Mouse (Mus musculus) adrenal gland, adult 8-10 months (tissue): ENCODE data around the gene Glg1. TPM values are rescaled to one million over a fixed set of nuclear protein-coding genes. Genes with fewer than 3 reads are reported as not detected.
"Not testable (repeated sequence)": the region's sequence is repeated elsewhere in the genome, so short reads cannot be mapped to it uniquely, and the experiment has no call there.

ENCODE experiments used
- DNase-seq: peaks from one replicate; pipeline ENCODE4 v3.0.0; 2022
- total RNA-seq, 4 experiments: library from RNA; stranded (reverse); gene quantifications; 2 replicates each; pipeline ENCODE4 v1.2.4; 2022

Glg1 gene
- total RNA-seq, result 100 to 1,000 TPM; 134 to 184 (median 162) TPM

DNA sequence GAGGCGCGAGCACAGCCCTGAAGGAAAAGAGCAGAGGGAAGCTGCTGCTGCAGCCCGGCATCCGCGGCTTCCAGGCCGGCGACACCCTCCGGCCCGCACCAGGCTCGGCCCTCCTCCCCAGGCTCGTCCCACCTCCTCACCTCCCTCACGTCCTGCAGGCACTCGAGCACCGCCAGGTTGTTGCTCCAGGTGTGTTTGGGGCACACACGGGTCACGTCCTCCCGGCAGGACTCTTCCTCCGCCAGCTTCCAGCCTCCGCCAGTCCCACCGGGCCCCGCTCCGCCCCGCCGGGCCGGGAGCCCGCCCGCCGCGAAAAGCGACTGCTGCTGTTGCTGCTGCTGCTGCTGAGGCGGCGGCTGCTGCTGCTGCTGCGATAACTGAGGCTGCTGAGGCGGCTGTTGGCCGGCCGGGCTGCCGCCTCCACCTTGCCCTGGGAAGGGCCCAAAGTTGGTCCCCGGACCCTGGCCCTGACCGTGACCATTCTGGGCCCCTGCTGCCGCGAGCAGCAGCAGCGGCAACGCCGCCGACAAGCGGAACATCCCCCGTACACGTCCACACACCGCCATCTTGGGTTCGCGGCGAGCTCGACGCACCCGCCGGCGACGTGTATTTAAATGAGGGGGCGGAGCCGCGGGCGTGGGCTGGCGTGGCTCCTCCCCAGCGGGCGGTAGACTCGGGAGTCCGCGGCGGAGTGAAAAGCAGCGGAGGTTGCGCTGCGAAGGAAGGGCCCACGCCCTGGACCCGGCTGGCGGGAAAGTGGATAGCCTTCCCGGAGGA is at the start of gene Glg1:
Glg1 (minus strand) TSS at position 586 of the 777 bp plus-strand sequence.
- DNase-seq, result peak; percentile 88

DNA sequence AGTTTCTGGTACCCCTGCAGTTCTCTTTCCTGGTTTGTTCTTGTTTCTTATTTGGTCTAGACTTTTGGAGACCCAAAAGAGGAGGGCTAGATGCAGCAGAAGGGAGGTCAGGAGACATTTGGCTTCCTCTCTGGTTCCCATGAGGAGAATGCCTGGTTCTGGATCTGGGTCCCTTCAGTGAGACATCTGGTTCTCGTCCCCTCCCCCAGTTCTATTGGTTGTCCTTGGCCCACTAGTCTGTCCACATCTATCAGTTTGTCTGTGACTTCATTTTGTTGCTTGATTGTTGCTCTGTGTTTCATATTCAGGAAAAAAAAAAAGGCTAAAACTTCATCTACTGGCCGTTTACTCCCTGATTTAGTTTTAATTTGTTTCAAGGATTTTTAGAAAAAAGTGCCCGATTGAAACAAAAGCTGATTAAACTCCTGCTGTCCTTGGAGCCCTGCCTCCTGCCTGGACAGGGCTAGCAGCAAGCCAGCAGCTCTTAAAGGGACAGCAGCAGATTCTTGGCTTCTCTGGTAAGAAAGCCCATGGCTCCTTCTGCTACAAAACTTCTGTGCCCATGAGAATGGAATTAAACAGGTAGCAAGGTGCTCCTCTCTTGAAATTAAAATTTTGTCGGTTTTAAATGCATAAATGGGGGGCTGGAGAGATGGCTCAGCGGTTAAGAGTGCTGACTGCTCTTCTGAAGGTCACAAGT is 46.2 kb upstream of the Glg1 start:
- peak; percentile 56 for DNase-seq

DNA sequence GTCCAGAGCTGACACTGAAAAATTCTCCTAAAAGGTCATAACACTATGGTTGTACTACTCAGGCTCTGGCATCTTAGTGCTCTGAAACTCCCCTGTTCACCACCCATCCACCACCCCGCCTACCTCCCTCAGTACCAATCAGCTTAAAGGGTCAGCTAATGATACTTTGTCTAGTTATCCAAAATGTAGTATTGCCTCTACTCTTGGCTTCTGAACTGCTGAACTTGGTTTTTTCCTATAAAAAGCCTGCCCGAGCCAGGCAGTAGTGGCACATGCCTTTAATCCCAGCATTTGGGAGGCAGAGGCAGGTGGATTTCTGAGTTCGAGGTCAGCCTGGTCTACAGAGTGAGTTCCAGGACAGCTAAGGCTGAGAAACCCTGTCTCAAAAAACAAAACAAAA is 45.3 kb upstream of the Glg1 start:
- no peak for DNase-seq

DNA sequence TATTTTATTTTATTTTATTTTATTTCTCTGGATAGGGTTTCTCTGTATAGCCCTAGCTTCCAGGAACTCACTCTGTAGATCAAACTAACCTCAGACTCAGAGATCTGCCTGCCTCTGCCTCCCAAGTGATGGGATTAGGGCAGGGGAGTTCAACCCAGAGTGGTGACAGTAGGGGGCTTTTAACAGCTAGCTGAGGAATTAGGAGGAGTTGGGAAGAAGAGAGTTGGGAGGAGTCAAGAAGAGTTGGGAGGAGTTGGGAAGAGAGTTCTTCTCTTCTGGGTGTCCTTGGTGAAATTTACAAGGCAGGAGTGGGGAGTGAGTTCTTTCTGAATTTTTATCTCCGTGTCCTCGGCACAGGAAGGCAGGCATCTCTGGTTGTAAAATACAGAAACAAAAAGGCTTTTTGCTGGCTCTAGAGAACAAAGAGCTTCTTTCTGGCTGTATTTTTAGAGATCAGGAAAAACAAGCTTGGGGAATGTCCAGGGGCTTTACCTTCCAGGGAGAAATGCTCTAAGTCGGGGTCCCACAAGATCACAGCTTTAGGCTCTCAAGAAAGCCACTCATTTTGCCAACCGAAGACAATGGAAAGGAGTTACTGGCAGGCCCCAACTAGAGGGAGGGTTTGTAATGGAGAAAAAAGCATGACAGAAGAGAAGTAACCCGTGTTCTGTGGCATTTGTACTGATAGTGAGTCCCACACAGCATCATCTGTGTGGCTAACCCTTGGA is 44.2 kb upstream of the Glg1 start:
- not testable (repeated sequence) for DNase-seq

DNA sequence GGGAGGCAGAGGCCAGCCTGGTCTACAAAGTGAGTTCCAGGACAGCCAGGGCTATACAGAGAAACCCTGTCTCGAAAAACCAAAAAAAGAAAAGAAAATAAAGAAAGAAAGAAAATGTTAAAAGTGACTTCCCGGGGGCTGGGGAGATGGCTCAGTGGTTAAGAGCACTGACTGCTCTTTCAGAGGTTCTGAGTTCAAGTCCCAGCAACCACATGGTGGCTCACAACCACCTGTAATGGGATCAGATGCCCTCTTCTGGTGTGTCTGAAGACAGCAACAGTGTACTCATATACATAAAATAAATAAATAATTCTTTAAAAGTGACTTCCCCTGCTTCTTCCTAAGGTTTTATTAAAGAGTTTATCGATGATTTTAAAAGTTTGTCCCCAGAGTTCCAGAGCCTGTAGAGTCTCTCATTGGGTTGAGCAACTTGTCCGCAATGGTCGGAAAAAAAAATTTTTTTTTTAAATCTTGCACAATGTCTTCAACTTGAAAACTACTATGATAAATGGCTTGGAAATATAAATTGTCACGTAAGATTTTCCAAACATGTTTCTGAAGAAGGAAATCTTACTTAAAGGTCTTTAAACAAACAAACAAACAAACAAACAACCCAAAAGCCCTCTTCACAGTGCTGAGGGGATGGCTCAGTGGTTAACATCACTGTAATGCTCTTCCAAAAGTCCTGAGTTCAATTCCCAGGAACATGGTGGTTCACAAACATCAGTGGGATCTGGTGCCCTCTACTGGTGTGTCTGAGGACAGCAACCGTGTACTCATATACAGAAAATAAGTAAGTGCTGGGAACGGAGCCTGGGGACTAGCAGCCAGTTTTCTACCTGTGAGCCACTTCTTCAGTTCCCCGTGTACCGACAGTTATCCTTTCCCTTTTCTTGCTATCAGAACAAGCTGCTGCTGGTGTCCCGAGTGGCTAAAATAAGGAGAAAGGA is 41.9 kb upstream of the Glg1 start:
- DNase-seq, result no peak

DNA sequence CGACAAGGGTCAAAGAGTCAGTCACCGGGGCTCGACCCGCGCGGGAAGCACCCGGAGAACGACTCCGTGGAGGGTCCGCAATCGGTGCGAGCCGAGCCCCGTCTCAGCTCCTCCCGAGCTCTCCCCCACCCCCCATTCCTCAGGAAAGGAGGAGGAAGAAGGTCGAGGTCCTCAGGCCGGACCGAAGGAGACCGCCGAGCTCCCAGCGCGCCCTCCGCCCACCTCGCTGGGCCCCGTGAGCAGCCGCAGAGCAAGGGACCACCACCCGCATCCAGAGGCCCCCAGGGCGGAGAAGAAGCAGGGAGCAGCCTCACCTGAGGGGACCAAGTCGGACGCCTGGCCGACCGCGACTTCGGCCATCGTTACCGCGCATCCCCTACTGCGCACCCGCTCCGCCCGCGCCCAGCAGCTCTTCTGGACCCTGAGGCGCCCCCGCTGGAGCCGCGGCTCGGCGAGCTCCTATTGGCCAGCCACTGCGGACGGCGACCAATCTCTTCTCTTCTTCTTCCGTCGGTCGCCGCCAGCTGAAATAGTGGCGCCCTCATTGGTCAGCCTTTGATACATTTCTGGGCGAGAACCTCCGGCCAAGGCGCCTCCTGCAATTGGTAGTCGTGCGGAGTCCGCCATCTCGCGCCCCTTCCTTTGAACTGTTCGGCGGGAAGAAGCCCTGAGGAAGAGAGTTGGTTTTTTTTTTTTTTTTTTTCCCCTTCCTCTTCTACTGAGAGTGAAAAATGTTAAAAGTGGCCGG is 41.0 kb upstream of the Glg1 start, which contains the start of gene Rfwd3:
Rfwd3 (minus strand) TSS at position 402 of the 748 bp plus-strand sequence.
- DNase-seq, result peak; percentile 97

DNA sequence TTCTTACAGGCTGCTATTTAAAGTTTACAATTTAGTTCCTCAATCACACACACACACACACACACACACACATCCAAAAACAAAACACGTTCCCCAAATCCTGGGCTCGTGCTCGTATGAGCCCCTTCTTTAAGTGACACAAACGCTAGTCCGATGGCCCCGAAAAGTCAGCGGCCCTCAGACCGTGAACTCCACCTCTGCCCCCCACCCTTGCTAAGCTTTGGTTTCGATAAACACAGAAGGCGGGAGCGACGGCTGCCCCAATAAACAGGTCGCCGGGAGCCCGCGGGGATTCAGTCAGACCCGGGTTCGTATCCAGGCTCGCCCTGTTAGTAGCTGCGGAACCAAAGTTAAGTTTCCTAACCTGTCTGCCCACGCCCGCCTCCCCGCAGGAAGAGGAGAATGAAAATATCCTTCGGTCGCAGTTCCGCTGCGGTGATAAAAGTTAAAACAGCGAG is 40.4 kb upstream of the Glg1 start:
- peak; percentile 34 for DNase-seq

DNA sequence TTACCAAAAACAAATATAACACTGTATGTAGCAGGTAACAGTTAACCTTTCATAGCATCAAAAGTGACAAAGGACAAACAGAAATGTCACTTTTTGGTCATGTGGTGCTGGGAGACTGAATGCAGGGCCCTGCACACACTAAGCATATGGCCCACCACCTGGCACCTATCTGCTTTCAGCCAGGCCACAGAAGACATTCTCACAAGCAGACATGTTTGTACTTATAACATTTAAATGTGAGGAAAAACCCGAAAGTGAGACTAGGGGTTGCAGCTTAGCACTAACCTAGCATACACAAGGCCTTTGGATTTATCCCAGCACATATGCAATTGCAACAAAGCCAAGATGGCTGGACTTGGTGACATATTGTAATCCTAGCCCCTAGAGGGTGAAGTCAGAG is 39.0 kb upstream of the Glg1 start:
- DNase-seq, result no peak

DNA sequence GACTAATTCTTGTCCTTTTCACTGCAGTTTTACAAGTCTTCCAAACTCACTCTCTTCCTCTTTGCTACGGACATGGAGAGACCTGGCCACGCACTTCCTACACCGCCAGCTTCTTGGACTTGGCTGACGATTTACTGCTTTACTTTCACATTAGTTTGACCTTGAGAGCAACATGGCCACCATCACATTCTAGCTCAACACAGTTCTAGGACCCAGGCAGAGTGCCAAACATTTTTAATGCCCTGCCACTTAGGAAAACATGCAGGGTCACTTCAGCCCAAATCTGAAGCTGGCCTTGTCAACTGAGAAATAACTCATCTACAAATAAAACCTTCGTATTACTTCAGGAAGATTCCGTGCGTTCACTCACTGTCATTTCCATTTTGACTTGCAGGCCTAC is 32.7 kb upstream of the Glg1 start:
- peak; percentile 89 for DNase-seq

DNA sequence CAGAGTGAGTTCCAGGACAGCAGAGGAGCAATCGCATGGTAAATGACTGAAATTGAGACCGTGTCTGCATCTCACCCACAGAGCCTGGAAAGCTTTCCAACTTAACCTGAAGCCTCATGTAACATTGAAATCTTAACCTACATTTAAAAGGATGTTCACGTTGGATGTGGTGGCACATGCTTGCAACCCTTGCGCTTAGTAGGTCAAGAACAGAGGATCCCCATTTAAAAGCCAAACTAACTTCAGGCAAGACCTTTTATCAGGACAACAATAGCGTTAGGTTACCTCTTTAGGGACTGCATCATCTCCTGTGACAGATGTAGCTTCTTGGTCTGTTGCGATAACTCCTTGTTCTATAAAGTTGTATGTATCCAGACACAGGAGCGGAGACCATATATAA is 31.6 kb upstream of the Glg1 start:
- no peak for DNase-seq

DNA sequence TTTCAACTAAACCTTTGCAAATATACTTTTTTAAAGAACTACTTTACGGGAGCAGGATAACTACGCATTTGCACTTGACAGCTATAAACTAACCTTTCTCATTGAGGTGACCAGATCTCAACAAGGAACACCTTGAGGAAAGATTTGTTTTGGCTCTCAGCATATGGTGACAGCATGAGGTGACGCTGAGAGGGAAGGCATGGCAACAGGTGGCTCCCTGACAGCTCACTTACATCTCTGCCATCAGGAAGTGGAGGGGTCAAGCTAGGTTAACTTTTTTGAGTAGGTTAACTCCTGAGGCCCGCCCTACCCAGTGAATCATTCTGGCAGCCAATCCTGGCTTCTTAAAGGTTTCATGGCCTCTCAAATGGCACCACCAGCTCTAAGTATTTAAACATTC is 26.6 kb upstream of the Glg1 start:
- no peak for DNase-seq

DNA sequence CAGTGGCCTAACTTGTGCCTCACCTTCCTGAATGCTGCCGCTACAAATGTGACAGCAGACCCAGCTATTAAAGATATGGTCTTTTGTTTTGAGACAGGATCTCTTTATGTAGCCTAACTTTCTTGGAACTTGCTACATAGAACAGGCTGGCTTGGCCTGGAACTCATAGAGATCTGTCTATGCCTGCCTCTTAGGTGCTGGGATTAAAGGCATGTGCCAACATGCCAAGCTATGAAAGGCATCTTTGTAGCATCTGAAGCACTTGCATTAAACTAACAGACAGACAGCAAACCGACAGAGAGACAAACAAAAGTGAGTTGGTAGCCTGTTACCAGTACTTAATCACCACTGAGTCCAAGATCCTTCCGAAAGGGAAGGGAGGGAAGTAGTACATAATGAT is 23.1 kb upstream of the Glg1 start:
- no peak for DNase-seq

DNA sequence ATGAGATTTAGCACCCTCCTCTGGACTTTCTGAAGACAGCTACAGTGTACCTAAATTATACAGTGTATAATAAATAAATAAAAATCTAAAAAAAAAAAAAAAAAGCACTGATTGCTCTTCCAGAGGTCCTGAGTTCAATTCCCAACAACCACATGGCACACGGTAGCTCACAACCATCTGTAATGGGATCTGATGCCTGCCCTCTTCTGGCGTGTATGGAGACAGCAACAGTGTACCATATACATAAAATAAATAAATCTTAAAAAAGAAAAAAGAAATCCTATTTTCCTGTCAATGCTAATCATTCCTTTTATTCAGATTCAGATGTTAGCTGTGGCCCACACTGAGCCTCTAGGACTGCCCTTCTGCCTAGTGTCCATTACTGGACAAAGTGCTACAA is 9.3 kb upstream of the Glg1 start:
- DNase-seq, result no peak

DNA sequence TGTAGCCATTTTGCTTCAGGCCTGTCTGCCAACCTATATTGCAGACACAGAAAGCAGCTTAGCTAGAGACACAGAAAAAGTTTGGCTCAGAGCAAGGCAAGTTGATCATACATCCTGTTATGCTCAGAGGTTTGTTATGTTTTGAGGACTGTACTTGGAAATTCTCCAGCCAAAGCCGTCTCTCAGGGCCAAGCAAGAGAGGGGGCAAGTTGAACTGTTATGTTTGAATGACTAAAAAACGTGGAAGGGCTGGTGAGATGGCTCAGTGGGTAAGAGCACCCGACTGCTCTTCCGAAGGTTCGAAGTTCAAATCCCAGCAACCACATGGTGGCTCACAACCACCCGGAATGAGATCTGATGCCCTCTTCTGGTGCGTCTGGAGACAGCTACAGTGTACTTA is 7.1 kb upstream of the Glg1 start:
- DNase-seq, result not testable (repeated sequence)

DNA sequence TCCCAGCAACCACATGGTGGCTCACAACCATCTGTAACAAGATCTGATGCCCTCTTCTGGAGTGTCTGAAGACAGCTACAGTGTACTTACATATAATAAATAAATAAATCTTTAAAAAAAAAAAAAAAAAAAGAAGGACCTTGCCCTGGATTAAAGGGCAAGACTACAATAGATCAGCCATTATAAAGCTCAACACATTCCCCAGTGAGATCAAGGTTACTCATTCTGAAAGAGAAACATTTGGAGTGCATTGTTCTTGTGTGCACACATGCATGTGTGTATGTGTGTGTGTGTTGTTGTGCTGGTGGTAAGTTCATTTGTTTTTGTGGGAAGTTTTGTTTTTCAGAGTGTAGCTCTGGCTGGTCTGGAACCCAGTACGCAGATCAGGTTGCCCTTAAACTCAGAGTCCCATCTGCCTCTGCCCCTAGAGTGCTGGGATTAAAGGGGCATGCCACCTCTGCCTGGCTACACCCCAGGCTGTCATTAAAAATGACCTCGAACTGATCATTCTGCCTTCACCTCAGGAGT is 5.7 kb upstream of the Glg1 start:
- no peak for DNase-seq

DNA sequence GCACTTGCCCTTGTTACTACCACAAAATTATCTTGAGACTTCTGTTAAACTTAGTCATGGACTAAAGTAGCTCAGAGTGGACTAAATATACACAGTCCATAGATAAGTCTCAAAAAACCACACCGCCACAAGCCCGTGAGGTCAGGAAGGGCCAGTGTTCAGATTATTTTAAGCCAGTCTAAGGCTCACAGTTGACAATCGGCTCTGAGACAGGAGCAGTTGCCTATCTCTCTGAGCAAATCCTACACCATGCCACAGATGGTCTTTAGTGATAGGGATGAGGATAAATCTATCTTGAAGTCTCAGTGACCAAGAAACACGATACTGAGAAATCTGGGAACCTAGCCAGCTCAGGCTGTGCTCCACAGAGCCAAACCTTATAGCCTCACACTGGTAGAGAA is 3.0 kb upstream of the Glg1 start:
- DNase-seq, result no peak

DNA sequence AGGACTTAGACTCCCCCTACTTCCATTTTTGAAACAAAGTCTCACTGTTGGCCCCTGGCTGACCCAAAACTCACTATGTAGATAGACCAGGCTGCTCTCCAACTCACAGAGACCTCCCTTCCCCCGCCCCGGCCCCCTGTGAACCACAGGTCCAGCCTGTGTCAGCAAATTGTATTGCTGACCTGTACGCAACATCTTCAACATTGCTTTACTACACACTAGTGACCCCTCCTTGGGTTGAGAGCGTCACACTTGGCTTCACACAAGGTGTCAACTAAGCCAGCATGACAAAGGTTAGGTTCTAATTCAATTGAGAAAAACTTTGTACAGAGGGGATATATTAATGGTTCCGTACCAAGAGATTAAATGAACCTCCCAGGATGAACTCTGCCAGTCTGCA is 1.2 kb upstream of the Glg1 start:
- no peak for DNase-seq

DNA sequence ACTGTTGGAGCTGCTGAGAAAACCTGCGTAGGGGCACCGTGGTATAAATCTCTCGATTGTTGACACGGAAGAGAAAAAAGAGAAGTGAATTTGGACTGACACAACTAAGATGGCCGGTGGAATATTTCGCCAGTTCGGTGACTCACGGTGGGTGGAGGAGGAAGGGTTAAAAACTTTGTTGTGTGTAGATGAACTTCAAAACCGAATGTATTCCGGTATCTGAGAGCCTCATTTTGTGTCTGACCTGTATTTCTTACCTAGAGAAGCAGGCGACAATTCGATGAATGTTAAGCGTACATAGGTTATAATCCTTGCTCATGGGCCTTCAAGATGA is 359 bp upstream of the Glg1 start:
- DNase-seq, result no peak

DNA sequence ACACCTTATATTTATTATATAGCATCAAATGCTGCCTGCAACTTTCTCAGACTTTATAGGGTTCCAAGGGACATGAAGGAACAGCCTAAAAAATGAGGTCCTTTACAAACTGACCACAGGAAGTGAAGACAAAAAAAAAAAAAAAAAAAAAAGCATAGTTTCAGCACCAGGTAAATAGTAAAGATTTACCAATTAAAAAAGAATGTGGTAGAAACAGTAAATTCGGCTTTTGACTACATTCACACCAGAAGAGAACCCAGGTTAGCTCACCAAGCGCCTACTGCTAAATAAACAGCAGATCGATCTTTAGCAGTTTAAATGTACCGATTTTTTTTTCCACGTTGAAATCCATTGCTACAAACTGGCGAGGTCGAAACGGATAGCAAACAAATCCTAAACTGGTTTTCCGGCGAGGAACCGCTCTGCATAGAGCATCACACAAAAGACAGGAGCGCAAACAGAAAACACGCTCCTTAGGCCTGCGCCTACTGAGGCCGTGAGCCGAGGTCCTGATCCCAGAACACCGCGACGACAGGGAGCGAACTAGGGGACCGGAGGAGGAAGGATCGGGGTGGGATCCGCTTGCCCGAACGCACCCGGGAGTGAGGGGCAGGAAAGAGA is 896 bp downstream of the Glg1 start:
- DNase-seq, result no peak

DNA sequence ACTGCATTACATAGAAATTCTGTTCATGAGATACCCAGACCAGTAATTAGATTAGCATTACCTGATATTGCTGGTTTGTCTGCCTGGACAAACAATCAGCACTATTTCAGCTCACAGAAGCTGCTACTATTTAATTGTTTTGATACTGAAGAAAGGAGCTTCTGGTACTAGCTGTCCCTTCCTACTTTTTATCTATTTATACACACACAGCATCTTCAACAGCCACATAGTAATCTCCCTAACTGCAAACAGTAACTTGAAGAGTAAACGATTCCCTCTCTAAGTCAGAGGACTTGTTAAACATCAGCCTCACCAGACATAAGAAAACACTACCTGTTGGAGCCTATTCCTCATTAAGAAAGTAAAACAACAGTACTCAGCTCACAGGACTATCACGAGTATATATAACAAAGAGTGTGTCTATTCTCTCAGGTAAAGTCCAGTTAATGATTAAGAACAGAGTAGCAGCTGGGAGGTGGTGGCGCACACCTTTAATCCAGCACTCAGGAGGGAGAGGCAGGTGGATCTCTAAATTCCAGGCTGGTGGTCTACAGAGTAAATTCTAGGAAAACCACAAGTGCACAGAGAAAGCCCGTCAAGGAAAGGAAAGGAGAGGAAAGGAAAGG is 6.4 kb downstream of the Glg1 start:
- no peak for DNase-seq
